Mouse (Mus musculus): ENCODE results near the gene Zfp867.

GRCm38 (mm10) chr11:59456891-59457290 lies 15.4 kb downstream of the Zfp867 start:
- TF ChIP-seq CTCF (IDR thresholded peaks at IDR 0.05; ENCODE audit: low read depth, low read length), result no peak
- no peak for TF ChIP-seq POLR2A (IDR thresholded peaks at IDR 0.05; ENCODE audit: extremely low read depth, insufficient read depth, low read length)

Data from liver, adult 2 months (tissue).